Mouse (Mus musculus) thymus, adult 2 months (tissue): ENCODE measurements around the gene Olfr524. TPM values are rescaled to one million over a fixed set of nuclear protein-coding genes. Genes with fewer than 3 reads are reported as not detected.

Source experiments
- DNase-seq: peaks from one replicate; pipeline ENCODE4 v3.0.0; 2021
- H3K27ac ChIP-seq: fragments of 200-500 bp; 2 replicates; pipeline ENCODE4 v1.5.1; 2012; ENCODE audit warnings: low read length, control low read depth; ENCODE audit not compliant: control insufficient read depth, insufficient read depth
- H3K27me3 ChIP-seq: fragments of 200-500 bp; 2 replicates; pipeline ENCODE4 v1.6.1; 2012; ENCODE audit warnings: mild to moderate bottlenecking, low read length, moderate library complexity, mixed read lengths; ENCODE audit not compliant: control insufficient read depth, insufficient read depth
- H3K36me3 ChIP-seq: fragments of 200-500 bp; 2 replicates; pipeline ENCODE4 v1.6.1; 2012; ENCODE audit warnings: mild to moderate bottlenecking, low read length, moderate library complexity; ENCODE audit not compliant: control insufficient read depth, insufficient read depth
- H3K4me1 ChIP-seq: fragments of 200-500 bp; replicated peaks from 2 replicates; pipeline ENCODE4 v1.6.1; 2012; ENCODE audit warnings: low read length; ENCODE audit not compliant: control insufficient read depth, insufficient read depth
- H3K4me3 ChIP-seq: fragments of 200-500 bp; 2 replicates; pipeline ENCODE4 v1.5.1; 2012; ENCODE audit warnings: mild to moderate bottlenecking, low read length, control low read depth, moderate library complexity; ENCODE audit not compliant: control insufficient read depth, insufficient read depth
- CTCF ChIP-seq: fragments of 200-500 bp; IDR thresholded peaks from 2 replicates; pipeline ENCODE4 v1.5.1; 2012; ENCODE audit warnings: mild to moderate bottlenecking, control low read depth, low read length, moderate library complexity, borderline replicate concordance; ENCODE audit not compliant: control insufficient read depth, poor library complexity, insufficient read depth; ENCODE audit errors: extremely low read depth
- POLR2A ChIP-seq: fragments of 200-500 bp; IDR thresholded peaks from 2 replicates; pipeline ENCODE4 v1.6.1; 2012; ENCODE audit warnings: mild to moderate bottlenecking, low read length, control low read depth, moderate library complexity; ENCODE audit not compliant: control insufficient read depth, poor library complexity, insufficient read depth; ENCODE audit errors: extremely low read depth
- WGBS: fragments of 180-500 bp; shearing (Covaris S2); methylation state at CpG from one replicate; pipeline ENCODE4 v1.1.7; 2018; 5-methylcytosine and 5-hydroxymethylcytosine counted together
- polyA plus RNA-seq: library from polyadenylated mRNA; depleted of rRNA; stranded (reverse); fragments of >200 nt; gene quantifications from 2 replicates; pipeline ENCODE4 v1.2.3, GENCODE M21; 2012

Gene Olfr524
- polyA plus RNA-seq, 1 experiment: 2.6 TPM

- Histone ChIP-seq H3K27ac (no peak overlapping the region), H3K36me3 (no peaks in the 10 kb centered on the region), H3K4me3 (no peak overlapping the region), H3K27me3 (no peaks in the 10 kb centered on the region), H3K4me1 (no peaks in the 10 kb centered on the region)
- TF ChIP-seq POLR2A: no peak
- TF ChIP-seq CTCF: no peak
- 96% methylated on average over 3 of the region's 3 CpGs for WGBS
- no peak for DNase-seq
Observed at GRCm38 (mm10) chr7:140170863-140171262, 34.9 kb downstream of the Olfr524 start.

GRCm38 (mm10) chr7:140169386-140169785 lies 36.4 kb downstream of the Olfr524 start:
- Histone ChIP-seq H3K27me3 (no peaks in the 10 kb centered on the region), H3K27ac (no peak overlapping the region), H3K36me3 (no peaks in the 10 kb centered on the region), H3K4me3 (no peak overlapping the region), H3K4me1 (no peaks in the 10 kb centered on the region)
- TF ChIP-seq POLR2A: no peak
- no peak for TF ChIP-seq CTCF
- DNase-seq: no peak
- WGBS: 95% methylated on average over 4 of the region's 4 CpGs

- no peak for DNase-seq
- Histone ChIP-seq H3K4me3 (no peak overlapping the region), H3K36me3 (no peaks in the 10 kb centered on the region), H3K27ac (no peak overlapping the region), H3K27me3 (no peaks in the 10 kb centered on the region), H3K4me1 (no peaks in the 10 kb centered on the region)
- WGBS: 85% methylated on average over 1 of the region's 1 CpGs
- TF ChIP-seq CTCF: no peak
- no peak for TF ChIP-seq POLR2A
Observed at GRCm38 (mm10) chr7:140167950-140168349, 37.8 kb downstream of the Olfr524 start.

- H3K27me3 ChIP-seq: no peaks in the 10 kb centered on the region
- no peak within 1 kb of the TSS for H3K27ac ChIP-seq
- WGBS: 91% methylated on average over 7 of the region's 7 CpGs
- TF ChIP-seq POLR2A (no peak), CTCF (no peak)
- no peak for DNase-seq
- no peaks in the 10 kb centered on the region for H3K36me3 ChIP-seq
- H3K4me1 ChIP-seq: no peaks in the 10 kb centered on the region
- no peak within 1 kb of the TSS for H3K4me3 ChIP-seq
Observed at GRCm38 (mm10) chr7:140164664-140165063, 41.1 kb downstream of the Olfr524 start, which contains the start of gene Olfr522. Gene Olfr522, minus strand, starts transcription at chr7:140164764.

GRCm38 (mm10) chr7:140160363-140160762 lies 45.4 kb downstream of the Olfr524 start:
- TF ChIP-seq POLR2A: no peak
- TF ChIP-seq CTCF: no peak
- Histone ChIP-seq H3K27ac (no peak overlapping the region), H3K27me3 (no peaks in the 10 kb centered on the region), H3K4me1 (no peaks in the 10 kb centered on the region), H3K36me3 (no peaks in the 10 kb centered on the region), H3K4me3 (no peak overlapping the region)
- WGBS: 74% methylated on average over 3 of the region's 3 CpGs
- DNase-seq: no peak

GRCm38 (mm10) chr7:140154218-140154927 lies 51.4 kb downstream of the Olfr524 start, which contains the start of gene Sprn:
Gene Sprn, minus strand, starts transcription at chr7:140154877.
- Histone ChIP-seq H3K4me1 (no peaks in the 10 kb centered on the region), H3K27me3 (no peaks in the 10 kb centered on the region; the same call in 1 of the 2 replicates), H3K27ac (no peak within 1 kb of the TSS), H3K36me3 (no peaks in the 10 kb centered on the region), H3K4me3 (no peak within 1 kb of the TSS)
- 20% methylated on average over 28 of the region's 28 CpGs for WGBS
- TF ChIP-seq CTCF: no peak
- no peak for TF ChIP-seq POLR2A
- DNase-seq: no peak
